Comparison of ENCODE assay signal across 8 mouse cellular contexts in the genomic region with DNA sequence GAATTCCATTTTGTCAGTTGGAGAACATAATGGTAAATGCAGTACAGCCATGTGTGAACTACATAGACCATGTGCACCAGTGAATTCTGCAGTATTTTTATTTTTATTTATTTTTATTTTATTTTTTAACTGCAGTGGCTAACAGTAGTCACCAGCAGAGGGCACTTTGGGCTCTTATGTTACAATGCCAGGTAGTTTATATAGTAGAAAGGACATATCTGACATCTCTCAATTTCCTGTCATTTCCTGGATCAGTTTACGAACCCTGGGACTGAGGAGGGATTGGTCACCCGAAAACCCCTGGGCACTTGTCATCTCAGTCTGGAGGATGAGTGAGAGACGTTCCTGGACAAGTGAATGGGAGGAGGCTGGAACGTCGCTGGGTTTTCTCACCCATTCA. TPM values are rescaled to one million over a fixed set of nuclear protein-coding genes. Genes with fewer than 3 reads are reported as not detected.
DNase-seq lines count a peak whose midpoint lies in the region; ATAC-seq and TF ChIP-seq lines count a peak whose summit lies in the region.

No protein-coding gene starts in this region.

- no peaks in the 10 kb centered on the region for H3K9me3 ChIP-seq in kidney, embryonic 14.5 days (ENCODE audit: control insufficient read depth, low read length)
- H3K9me3 ChIP-seq in forebrain, postnatal 0 days (ENCODE audit: low read length) = no peaks in the 10 kb centered on the region

- no peak overlapping the region for H3K4me3 ChIP-seq in kidney, embryonic 14.5 days (ENCODE audit: low read length)
- H3K4me3 ChIP-seq in forebrain, postnatal 0 days (ENCODE audit: low read depth, low read length) = no peak overlapping the region

- H3K4me2 ChIP-seq in kidney, embryonic 14.5 days (replicated peaks; ENCODE audit: low read depth, low read length) = no peak overlapping the region
- no peak overlapping the region; the same call in 1 of the 2 replicates for H3K4me2 ChIP-seq in forebrain, postnatal 0 days (ENCODE audit: low read depth)

- H3K27ac ChIP-seq in kidney, embryonic 14.5 days (ENCODE audit: low read depth, low read length) = no peak overlapping the region
- H3K27ac ChIP-seq in forebrain, postnatal 0 days (ENCODE audit: low read depth, low read length) = no peak overlapping the region

- DNase-seq in kidney, postnatal 14 days = peak; percentile 2
- peak; percentile 45 for DNase-seq in adipocyte (ENCODE audit: low spot score)
- DNase-seq in forebrain, postnatal 0 days = peak; percentile 47
- peak; percentile 3 for DNase-seq in lung, postnatal 10 days
- DNase-seq in adrenal gland, adult 18-20 months (ENCODE audit: low spot score in 2 of 2) = no peak
- no peak for DNase-seq in urinary bladder, adult 18-20 months (ENCODE audit: low spot score in 2 of 2)
- DNase-seq in spleen, postnatal 10 days (ENCODE audit: low spot score in 2 of 2) = no peak

- H3K9ac ChIP-seq in kidney, embryonic 14.5 days (ENCODE audit: low read depth, low read length) = no peak overlapping the region
- H3K9ac ChIP-seq in forebrain, postnatal 0 days = no peak overlapping the region

- no peaks in the 10 kb centered on the region for H3K27me3 ChIP-seq in kidney, embryonic 14.5 days (ENCODE audit: control insufficient read depth, insufficient read depth, low read length)
- 0 out of 2 replicates have a peak, but pooled peaks cover 4% of the 10 kb centered on the region for H3K27me3 ChIP-seq in forebrain, postnatal 0 days (ENCODE audit: insufficient read depth, low read length)

- no peaks in the 10 kb centered on the region for H3K36me3 ChIP-seq in kidney, embryonic 14.5 days (ENCODE audit: control insufficient read depth, insufficient read depth, low read length)
- no peaks in the 10 kb centered on the region for H3K36me3 ChIP-seq in forebrain, postnatal 0 days (ENCODE audit: insufficient read depth)

- ATAC-seq in kidney, embryonic 14.5 days (ENCODE audit: low FRiP score, low TSS enrichment) = no peak
- ATAC-seq in forebrain, postnatal 0 days = no peak

- H3K4me1 ChIP-seq in kidney, embryonic 14.5 days (ENCODE audit: control insufficient read depth, insufficient read depth, low read length) = no peaks in the 10 kb centered on the region
- no peaks in the 10 kb centered on the region for H3K4me1 ChIP-seq in forebrain, postnatal 0 days (ENCODE audit: insufficient read depth)

- peak; percentile 58 for TF ChIP-seq CTCF in forebrain, postnatal 0 days (IDR thresholded peaks at IDR 0.05; ENCODE audit: low read depth)

- 24% methylated on average over 5 of the region's 5 CpGs for WGBS in kidney, embryonic 14.5 days
- WGBS in forebrain, postnatal 0 days = 29% methylated on average over 5 of the region's 5 CpGs

RNA-seq across cellular contexts. Expression of a gene that starts 52.4 kb away (rescaled TPM):
- polyA plus RNA-seq in kidney, embryonic 14.5 days (2014; fragmentation: Nextera tagmentation; extraction: Ambion mirVana) = 31.6 and 36.4 TPM in 2 replicates
- 48.0 and 52.9 TPM in 2 replicates for total RNA-seq in forebrain, postnatal 0 days (2014; rRNA removed)
- 38.0 and 45.5 TPM in 2 replicates for polyA plus RNA-seq in forebrain, postnatal 0 days (2015; fragmentation: Nextera tagmentation; extraction: Ambion mirVana)
- 10 to 100 TPM; 28.1 to 35.1 TPM for total RNA-seq in adrenal gland, adult 18-20 months (2021)

Comparison
In these comparisons a context has a peak if more than half of its experiments do, and no peak if none do; other contexts are left out.
1. DNase-seq: peak in kidney, postnatal 14 days (single experiment), adipocyte (single experiment), forebrain, postnatal 0 days (single experiment) and lung, postnatal 10 days (single experiment); none in adrenal gland, adult 18-20 months (0 of 2), urinary bladder, adult 18-20 months (0 of 2) and spleen, postnatal 10 days (0 of 2).